Mouse (Mus musculus) C3H10T1/2 (cell line): Measurements from ENCODE around the gene Capn9. TPM values are rescaled to one million over a fixed set of nuclear protein-coding genes. Genes with fewer than 3 reads are reported as not detected.

Experiments
- polyA plus RNA-seq, 2 experiments: library from polyadenylated mRNA; unstranded; fragments of >200 nt; fragmentation: generic; extraction: Trizol; gene quantifications; one replicate each; pipeline ENCODE4 v1.2.1; 2012; ENCODE audit warnings: missing spikeins in 2 of 2

Capn9 gene
- under 1 TPM in 1 of 2 experiments, not detected in 1; 0.02 TPM for polyA plus RNA-seq

DNA sequence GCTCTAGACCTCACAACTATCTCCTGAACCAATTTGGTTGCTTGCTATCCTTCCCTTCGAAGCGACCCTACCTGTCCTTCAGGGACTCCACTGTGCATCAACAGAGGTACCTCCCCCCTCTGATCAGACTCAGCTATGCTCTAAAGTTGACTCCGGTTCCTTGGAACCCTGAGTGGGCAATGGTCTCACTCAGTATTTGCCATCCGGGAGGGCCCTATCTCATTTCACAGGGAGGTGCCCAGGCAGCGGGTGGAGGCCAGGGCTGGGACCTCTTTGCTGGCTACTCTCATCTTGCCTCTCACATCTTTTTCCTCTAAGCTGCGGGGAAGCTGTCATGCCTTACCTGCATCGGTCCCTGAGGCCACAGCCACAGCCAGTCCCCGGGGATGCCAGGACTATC lies at the start of gene Capn9:
TSS of gene Capn9 (plus strand) at position 301 of the 400 bp plus-strand sequence.

DNA sequence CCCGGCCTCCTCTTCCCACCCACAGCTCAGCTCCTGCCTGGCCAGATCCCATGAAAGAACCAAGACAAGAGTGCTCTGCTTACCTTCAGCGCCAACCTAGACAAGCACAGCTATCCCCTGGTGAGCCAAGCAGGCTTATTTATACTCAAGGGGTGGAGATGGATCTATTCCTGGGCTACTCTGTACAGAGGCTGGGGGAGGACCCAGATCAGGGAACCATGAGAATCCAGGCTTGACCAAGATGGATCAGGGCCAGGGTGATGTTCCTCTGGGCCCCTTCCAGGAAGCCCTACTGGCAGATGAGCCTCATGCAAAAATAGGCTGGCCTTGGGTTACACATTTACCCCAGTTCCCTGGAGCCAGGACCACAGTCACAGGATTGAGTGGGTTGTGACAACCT lies 6.3 kb upstream of the Capn9 start, which contains the start of gene Agt:
TSS of gene Agt (minus strand) at position 114 of the 400 bp plus-strand sequence.

DNA sequence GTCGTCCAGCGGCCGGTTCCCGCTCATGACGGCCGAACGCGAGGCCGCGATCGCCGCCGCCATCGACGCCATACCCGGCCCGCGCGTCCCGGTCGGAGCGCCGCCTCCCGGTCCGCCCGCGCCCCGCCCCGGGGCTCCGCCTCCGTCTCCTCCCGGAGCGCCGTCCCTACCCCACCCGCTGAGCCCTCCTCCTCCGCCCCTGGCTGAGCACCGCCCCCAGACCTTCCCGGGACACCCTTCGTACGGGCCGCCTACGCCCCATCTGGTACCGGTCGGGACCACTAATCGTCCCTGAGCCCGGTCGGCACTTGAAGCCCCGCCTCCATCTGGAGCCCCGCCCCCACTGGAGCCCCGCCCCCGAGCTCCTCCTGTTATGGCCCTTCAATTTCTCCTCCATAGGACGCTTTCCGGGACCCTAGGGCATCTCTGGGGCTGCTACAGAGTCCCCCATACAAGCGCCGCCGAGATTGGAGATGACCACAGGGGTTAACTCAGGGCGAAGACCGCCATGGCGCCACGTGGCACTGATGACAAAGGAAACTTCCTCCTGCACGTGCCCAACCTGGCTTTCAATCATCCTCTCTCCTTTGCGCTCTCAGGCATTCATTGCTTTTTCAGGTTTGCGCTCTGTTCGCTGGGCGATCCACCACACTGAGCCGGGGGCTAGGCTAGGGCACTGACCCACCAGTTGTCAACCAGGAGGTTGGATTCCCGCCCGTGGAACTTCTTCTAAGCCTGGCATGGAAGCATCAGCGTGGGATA lies 87.4 kb downstream of the Capn9 start, which contains the start of gene 2310022B05Rik:
TSS of gene 2310022B05Rik (minus strand) at position 258 of the 762 bp plus-strand sequence.

Other genes starting within 250 kb of the Capn9 start
- gene Pgbd5, start 136.5 kb upstream of the Capn9 start, polyA plus RNA-seq = not detected
- gene Cog2, start 55.3 kb upstream of the Capn9 start, polyA plus RNA-seq = 10 to 100 TPM in 1 of 2 experiments, 1 to 10 TPM in 1; 8.2 to 20.6 TPM
- under 1 TPM; 0.06 to 0.47 TPM for gene Agt, start 6.4 kb upstream of the Capn9 start, polyA plus RNA-seq
- gene 2310022B05Rik, start 87.3 kb downstream of the Capn9 start, polyA plus RNA-seq = 10 to 100 TPM; 46.3 to 63.8 TPM
- 10 to 100 TPM in 1 of 2 experiments, 1 to 10 TPM in 1; 3.7 to 17.1 TPM for gene Ttc13, start 145.9 kb downstream of the Capn9 start, polyA plus RNA-seq
- gene Arv1, start 146.0 kb downstream of the Capn9 start, polyA plus RNA-seq = 1 to 10 TPM; 3.6 to 5.2 TPM
- under 1 TPM; 0.02 to 0.26 TPM for gene Fam89a, start 175.7 kb downstream of the Capn9 start, polyA plus RNA-seq
- gene Trim67, start 217.0 kb downstream of the Capn9 start, polyA plus RNA-seq = under 1 TPM in 1 of 2 experiments, not detected in 1; under 0.01 TPM